Mouse (Mus musculus) lung, adult 2 months (tissue): Measurements from ENCODE around the gene Fmo1.
"Not testable (repeated sequence)": the region's sequence is repeated elsewhere in the genome, so short reads cannot be mapped to it uniquely, and the experiment has no call there.

ENCODE experiments used
- CTCF ChIP-seq: fragments of 200-500 bp; IDR thresholded peaks from 2 replicates; pipeline ENCODE4 v1.5.1; 2011; ENCODE audit warnings: mild to moderate bottlenecking, low read length, control low read depth; ENCODE audit not compliant: insufficient read depth
- POLR2A ChIP-seq: fragments of 200-500 bp; IDR thresholded peaks from 2 replicates; pipeline ENCODE4 v1.6.1; 2011; ENCODE audit warnings: low read depth, mild to moderate bottlenecking, control low read depth, low read length, borderline replicate concordance; ENCODE audit errors: extremely low read depth

GRCm38 (mm10) chr1:162781035-162781434 is 85.4 kb downstream of the Fmo1 start:
- not testable (repeated sequence) for TF ChIP-seq POLR2A, CTCF
